Mouse (Mus musculus) spleen, adult 2 months (tissue): ENCODE measurements around the gene Farsa.

Experiments used
- CTCF ChIP-seq: fragments of 200-500 bp; IDR thresholded peaks from 2 replicates; pipeline ENCODE4 v1.5.1; 2011; ENCODE audit warnings: mild to moderate bottlenecking, inconsistent platforms; ENCODE audit not compliant: insufficient read depth, insufficient read length, insufficient replicate concordance; ENCODE audit errors: extremely low read depth
- POLR2A ChIP-seq: fragments of 200-500 bp; IDR thresholded peaks from 2 replicates; pipeline ENCODE4 v1.6.1; 2011; ENCODE audit warnings: low read depth, low read length, inconsistent platforms

DNA sequence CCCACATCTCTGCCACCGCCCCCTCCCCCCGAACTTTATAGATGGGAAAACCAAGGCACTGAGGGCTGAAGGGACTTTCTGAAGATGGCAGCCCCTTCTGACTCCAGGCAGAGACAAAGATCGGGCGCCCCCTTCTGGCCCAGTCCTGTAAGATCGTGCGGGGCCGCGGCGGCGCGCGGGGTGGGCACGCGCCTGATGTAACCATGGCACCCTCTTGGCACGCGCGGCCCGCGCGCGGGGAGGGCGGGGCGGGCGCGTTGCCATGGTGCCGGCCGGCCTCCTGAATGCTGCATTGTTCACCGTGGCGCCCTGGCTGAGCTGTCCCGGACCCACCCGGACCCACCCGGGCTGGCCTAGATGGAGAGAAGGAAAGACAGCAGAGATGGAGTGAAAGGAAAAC, 45.9 kb upstream of the Farsa start:
- TF ChIP-seq CTCF (peak; percentile 66; the same call in 1 of the 2 replicates), POLR2A (no peak)
